ENCODE assay signal across 27 mouse cellular contexts in genomic region chr2:158911191-158911590, GRCm38 (mm10).
DNase-seq lines count a peak whose midpoint lies in the region; ATAC-seq and TF ChIP-seq lines count a peak whose summit lies in the region.
"Had no signal": no experiment of that assay in that cellular context is flagged by ENCODE, and none has a peak within 500 bp of the region (broad histone marks: within the 10 kb centered on the region; RNA-seq: fewer than 3 reads in every experiment).

No protein-coding gene starts in this region.

- H3K4me1 ChIP-seq in forebrain, embryonic 14.5 days (ENCODE audit: control insufficient read depth, insufficient read depth, low read length): peaks cover 5% of the 10 kb centered on the region; the same call in 1 of the 2 replicates
- peaks cover 7% of the 10 kb centered on the region for H3K4me1 ChIP-seq in forebrain, embryonic 10.5 days
- H3K4me1 ChIP-seq in midbrain, embryonic 14.5 days (ENCODE audit: control insufficient read depth, insufficient read depth, low read length): no peaks in the 10 kb centered on the region
- peaks cover 7% of the 10 kb centered on the region; the same call in 1 of the 2 replicates for H3K4me1 ChIP-seq in midbrain, embryonic 13.5 days (replicated peaks)
- H3K4me1 ChIP-seq in forebrain, postnatal 0 days (ENCODE audit: insufficient read depth): no peaks in the 10 kb centered on the region
- H3K4me1 ChIP-seq: embryonic facial prominence, embryonic 13.5 days; hindbrain, embryonic 15.5 days had no signal

- peak; percentile 70 for DNase-seq in forebrain, embryonic 14.5 days (ENCODE audit: low spot score)
- no peak for DNase-seq in forebrain, embryonic 10.5 days (ENCODE audit: extremely low spot score, low spot score)
- DNase-seq in midbrain, embryonic 14.5 days: peak; percentile 33
- peak; percentile 20 for DNase-seq in forebrain, postnatal 0 days
- no peak for DNase-seq in left cerebral cortex, adult 18-20 months (ENCODE audit: low spot score in 2 of 2)
- DNase-seq: adrenal gland, postnatal 10 days; adrenal gland, postnatal 36 days; B cell, adult 2 months; cerebellum, adult 11-12 months; cerebellum, adult 8-10 months; cerebellum, postnatal 10 days; cerebellum, postnatal 36 days; embryo, embryonic 11 days; gastrocnemius, adult 2 months; gastrocnemius, postnatal 14 days; heart, adult 11 months had no signal

- ATAC-seq in forebrain, embryonic 14.5 days: peak; percentile 64; the same call in 1 of the 2 replicates
- no peak for ATAC-seq in midbrain, embryonic 14.5 days (ENCODE audit: low FRiP score, low TSS enrichment)
- ATAC-seq in midbrain, embryonic 13.5 days: no peak
- 0 out of 2 replicates have a peak, but pooled peaks have one; percentile 19 for ATAC-seq in forebrain, postnatal 0 days
- ATAC-seq: intestine, postnatal 0 days; Patski had no signal

- no peak overlapping the region for H3K4me3 ChIP-seq in forebrain, embryonic 14.5 days (ENCODE audit: low read depth, low read length)
- H3K4me3 ChIP-seq in forebrain, embryonic 10.5 days: no peak overlapping the region
- H3K4me3 ChIP-seq in midbrain, embryonic 14.5 days (replicated peaks; ENCODE audit: low read depth, low read length): no peak overlapping the region
- no peak overlapping the region for H3K4me3 ChIP-seq in midbrain, embryonic 13.5 days (replicated peaks)
- no peak overlapping the region for H3K4me3 ChIP-seq in forebrain, postnatal 0 days (ENCODE audit: low read depth, low read length)
- H3K4me3 ChIP-seq: embryonic facial prominence, embryonic 10.5 days; embryonic facial prominence, embryonic 13.5 days; erythroblast, embryonic 14.5 days; gastrocnemius, adult 2 months; hindbrain, embryonic 12.5 days; hindbrain, embryonic 15.5 days had no signal

- H3K27me3 ChIP-seq in forebrain, embryonic 14.5 days (replicated peaks; ENCODE audit: control insufficient read depth, insufficient read depth, low read length): no peaks in the 10 kb centered on the region
- H3K27me3 ChIP-seq in forebrain, embryonic 10.5 days (ENCODE audit: poor library complexity, severe bottlenecking): 0 out of 2 replicates have a peak, but pooled peaks cover 3% of the 10 kb centered on the region
- H3K27me3 ChIP-seq in midbrain, embryonic 14.5 days (ENCODE audit: control insufficient read depth, insufficient read depth, low read length): no peaks in the 10 kb centered on the region
- 0 out of 2 replicates have a peak, but pooled peaks cover 2% of the 10 kb centered on the region for H3K27me3 ChIP-seq in midbrain, embryonic 13.5 days
- H3K27me3 ChIP-seq in forebrain, postnatal 0 days (ENCODE audit: insufficient read depth, low read length): no peaks in the 10 kb centered on the region; the same call in 1 of the 2 replicates
- H3K27me3 ChIP-seq: CH12.LX had no signal

- H3K27ac ChIP-seq in forebrain, embryonic 14.5 days (ENCODE audit: low read depth, low read length): no peak overlapping the region
- no peak overlapping the region for H3K27ac ChIP-seq in forebrain, embryonic 10.5 days
- no peak overlapping the region for H3K27ac ChIP-seq in midbrain, embryonic 14.5 days (replicated peaks; ENCODE audit: low read depth, low read length)
- H3K27ac ChIP-seq in midbrain, embryonic 13.5 days: no peak overlapping the region
- H3K27ac ChIP-seq in forebrain, postnatal 0 days (ENCODE audit: low read depth, low read length): no peak overlapping the region
- H3K27ac ChIP-seq: embryonic facial prominence, embryonic 10.5 days; embryonic facial prominence, embryonic 13.5 days; gastrocnemius, adult 2 months; hindbrain, embryonic 12.5 days; hindbrain, embryonic 15.5 days had no signal

- H3K9ac ChIP-seq in forebrain, embryonic 14.5 days (ENCODE audit: low read length): no peak overlapping the region
- H3K9ac ChIP-seq in midbrain, embryonic 14.5 days (replicated peaks; ENCODE audit: low read length): no peak overlapping the region
- no peak overlapping the region for H3K9ac ChIP-seq in midbrain, embryonic 13.5 days (replicated peaks)
- no peak overlapping the region for H3K9ac ChIP-seq in forebrain, postnatal 0 days
- H3K9ac ChIP-seq: embryonic facial prominence, embryonic 13.5 days; hindbrain, embryonic 12.5 days; hindbrain, embryonic 15.5 days had no signal

- H3K9me3 ChIP-seq in forebrain, embryonic 14.5 days (replicated peaks; ENCODE audit: control insufficient read depth, low read length): no peaks in the 10 kb centered on the region
- no peaks in the 10 kb centered on the region for H3K9me3 ChIP-seq in forebrain, embryonic 10.5 days
- H3K9me3 ChIP-seq in midbrain, embryonic 14.5 days (ENCODE audit: control insufficient read depth, low read length): no peaks in the 10 kb centered on the region
- no peaks in the 10 kb centered on the region for H3K9me3 ChIP-seq in midbrain, embryonic 13.5 days
- no peaks in the 10 kb centered on the region for H3K9me3 ChIP-seq in forebrain, postnatal 0 days (ENCODE audit: low read length)
- H3K9me3 ChIP-seq: embryonic facial prominence, embryonic 10.5 days; embryonic facial prominence, embryonic 13.5 days; hindbrain, embryonic 12.5 days; hindbrain, embryonic 15.5 days had no signal

- 53% methylated on average over 7 of the region's 7 CpGs for WGBS in forebrain, embryonic 14.5 days
- WGBS in forebrain, embryonic 10.5 days: 58% methylated on average over 7 of the region's 7 CpGs
- WGBS in midbrain, embryonic 14.5 days: 50% methylated on average over 7 of the region's 7 CpGs
- WGBS in midbrain, embryonic 13.5 days: 59% methylated on average over 7 of the region's 7 CpGs
- WGBS in forebrain, postnatal 0 days: 39% methylated on average over 7 of the region's 7 CpGs

- H3K36me3 ChIP-seq in forebrain, embryonic 14.5 days (ENCODE audit: control insufficient read depth, insufficient read depth, low read length): no peaks in the 10 kb centered on the region
- no peaks in the 10 kb centered on the region for H3K36me3 ChIP-seq in forebrain, embryonic 10.5 days (replicated peaks)
- no peaks in the 10 kb centered on the region for H3K36me3 ChIP-seq in midbrain, embryonic 14.5 days (ENCODE audit: control insufficient read depth, insufficient read depth, low read length)
- H3K36me3 ChIP-seq in midbrain, embryonic 13.5 days: no peaks in the 10 kb centered on the region
- H3K36me3 ChIP-seq in forebrain, postnatal 0 days (ENCODE audit: insufficient read depth): no peaks in the 10 kb centered on the region
- H3K36me3 ChIP-seq: embryonic facial prominence, embryonic 10.5 days; embryonic facial prominence, embryonic 13.5 days; G1E; hindbrain, embryonic 12.5 days; hindbrain, embryonic 15.5 days had no signal

- H3K4me2 ChIP-seq in forebrain, embryonic 14.5 days (ENCODE audit: low read length): no peak overlapping the region
- no peak overlapping the region for H3K4me2 ChIP-seq in midbrain, embryonic 14.5 days (ENCODE audit: low read length)
- no peak overlapping the region for H3K4me2 ChIP-seq in midbrain, embryonic 13.5 days (replicated peaks)
- no peak overlapping the region for H3K4me2 ChIP-seq in forebrain, postnatal 0 days (ENCODE audit: low read depth)
- H3K4me2 ChIP-seq: embryonic facial prominence, embryonic 13.5 days; heart, embryonic 11.5 days; hindbrain, embryonic 12.5 days; hindbrain, embryonic 15.5 days had no signal

- TF ChIP-seq CTCF in forebrain, postnatal 0 days (IDR thresholded peaks at IDR 0.05; ENCODE audit: low read depth): no peak

Comparison
In these comparisons a context has a peak if more than half of its experiments do, and no peak if none do; other contexts are left out.
1. DNase-seq: peak in forebrain, embryonic 14.5 days (single experiment), midbrain, embryonic 14.5 days (single experiment) and forebrain, postnatal 0 days (single experiment); none in forebrain, embryonic 10.5 days (single experiment) and left cerebral cortex, adult 18-20 months (0 of 2).
2. ATAC-seq: peak in forebrain, embryonic 14.5 days (single experiment) and forebrain, postnatal 0 days (single experiment); none in midbrain, embryonic 14.5 days (single experiment) and midbrain, embryonic 13.5 days (single experiment).